Comparison of ENCODE assay signal across 8 mouse cellular contexts in genomic region chr11:75999440-76000155, GRCm38 (mm10). TPM values are rescaled to one million over a fixed set of nuclear protein-coding genes. Genes with fewer than 3 reads are reported as not detected.
A peak's percentile ranks its signal among the peaks of the same experiment; 100 is the strongest.
DNase-seq lines count a peak whose midpoint lies in the region; ATAC-seq and TF ChIP-seq lines count a peak whose summit lies in the region.

1700016K19Rik (plus strand) TSS chr11:75999912.

- H3K27ac ChIP-seq in intestine, postnatal 0 days (ENCODE audit: low read depth, low read length): no peak within 1 kb of the TSS
- no peak within 1 kb of the TSS for H3K27ac ChIP-seq in midbrain, embryonic 11.5 days (ENCODE audit: low read depth, low read length)

- H3K36me3 ChIP-seq in intestine, postnatal 0 days (ENCODE audit: control insufficient read depth, insufficient read depth): no peaks in the 10 kb centered on the region
- no peaks in the 10 kb centered on the region for H3K36me3 ChIP-seq in midbrain, embryonic 11.5 days (ENCODE audit: control insufficient read depth, insufficient read depth, low read length)

- DNase-seq in adrenal gland, adult 8-10 months: peak; percentile 68
- DNase-seq in embryo, embryonic 9.5 days (ENCODE audit: extremely low spot score): peak; percentile 76
- DNase-seq in left cerebral cortex, postnatal 36 days (ENCODE audit: low spot score in 2 of 2): peak; percentile 82 to 83
- DNase-seq in midbrain, embryonic 11.5 days (ENCODE audit: low spot score, missing footprints): peak; percentile 94
- DNase-seq in skeletal muscle tissue, adult 2 months (ENCODE audit: low read depth, low spot score): peak; percentile 41
- DNase-seq in adipocyte (ENCODE audit: low spot score): no peak

- H3K9ac ChIP-seq in intestine, postnatal 0 days (ENCODE audit: low read depth, low read length): peak within 1 kb of the TSS; percentile 22; the same call in 1 of the 2 replicates
- H3K9ac ChIP-seq in midbrain, embryonic 11.5 days (ENCODE audit: low read length): peak within 1 kb of the TSS; percentile 61

- H3K27me3 ChIP-seq in intestine, postnatal 0 days (replicated peaks; ENCODE audit: control insufficient read depth, insufficient read depth, low read length): no peaks in the 10 kb centered on the region
- H3K27me3 ChIP-seq in midbrain, embryonic 11.5 days (ENCODE audit: control insufficient read depth, insufficient read depth, low read length): peaks cover 4% of the 10 kb centered on the region; the same call in 1 of the 2 replicates

- peak; percentile 95 for ATAC-seq in granulocyte monocyte progenitor cell, adult 5-6 weeks (replicated peaks; ENCODE audit: poor library complexity, severe bottlenecking)
- peak; percentile 86 for ATAC-seq in intestine, postnatal 0 days
- peak; percentile 62; the same call in 1 of the 2 replicates for ATAC-seq in midbrain, embryonic 11.5 days (ENCODE audit: low FRiP score)

- H3K4me1 ChIP-seq in intestine, postnatal 0 days (replicated peaks; ENCODE audit: control insufficient read depth, insufficient read depth, low read length): no peaks in the 10 kb centered on the region; the same call in 1 of the 2 replicates
- H3K4me1 ChIP-seq in midbrain, embryonic 11.5 days (ENCODE audit: control insufficient read depth, insufficient read depth, low read length): peaks cover 3% of the 10 kb centered on the region; the same call in 1 of the 2 replicates

- no peaks in the 10 kb centered on the region for H3K9me3 ChIP-seq in intestine, postnatal 0 days (ENCODE audit: control insufficient read depth)
- H3K9me3 ChIP-seq in midbrain, embryonic 11.5 days (ENCODE audit: control insufficient read depth, low read length): no peaks in the 10 kb centered on the region

- intact Hi-C loops in left cerebral cortex, postnatal 36 days (cut with DNase I): no loop called here

- WGBS in intestine, postnatal 0 days: 10% methylated on average over 36 of the region's 36 CpGs
- WGBS in midbrain, embryonic 11.5 days: 13% methylated on average over 35 of the region's 36 CpGs

- H3K4me3 ChIP-seq in intestine, postnatal 0 days (ENCODE audit: low read depth, low read length): peak within 1 kb of the TSS; percentile 56
- peak within 1 kb of the TSS; percentile 50 for H3K4me3 ChIP-seq in midbrain, embryonic 11.5 days (ENCODE audit: low read depth, low read length)

- TF ChIP-seq CTCF in intestine, postnatal 0 days (IDR thresholded peaks at IDR 0.05; ENCODE audit: low read depth): peak; percentile 83

- peak within 1 kb of the TSS; percentile 98 for H3K4me2 ChIP-seq in intestine, postnatal 0 days (replicated peaks; ENCODE audit: low read depth)
- H3K4me2 ChIP-seq in midbrain, embryonic 11.5 days: peak within 1 kb of the TSS; percentile 80

RNA-seq across cellular contexts. Expression of gene 1700016K19Rik, which starts in this region (rescaled TPM):
- total RNA-seq in adrenal gland, adult 8-10 months (2022): not detected
- not detected in 2 replicates for total RNA-seq in granulocyte monocyte progenitor cell, adult 5-6 weeks (2014; fragmentation: Nextera tagmentation)
- total RNA-seq in granulocyte monocyte progenitor cell, adult 5-6 weeks (2017): not detected in 2 replicates
- 0.17 TPM in 1 of 2 replicates, not detected in the other for polyA plus RNA-seq in intestine, postnatal 0 days (2015; fragmentation: Nextera tagmentation; extraction: Ambion mirVana)
- 1 to 10 TPM; 3.4 to 6.4 TPM for total RNA-seq in left cerebral cortex, postnatal 36 days (2021)
- polyA plus RNA-seq in midbrain, embryonic 11.5 days (2014; fragmentation: Nextera tagmentation; extraction: Ambion mirVana): 0.23 TPM in 1 of 2 replicates, not detected in the other

Comparison
In these comparisons a context has a peak if more than half of its experiments do, and no peak if none do; other contexts are left out.
1. RNA of gene 1700016K19Rik (total RNA-seq): 3.4 to 6.4 TPM in left cerebral cortex, postnatal 36 days; not detected in adrenal gland, adult 8-10 months and not detected in granulocyte monocyte progenitor cell, adult 5-6 weeks; every median in the first group is over 4 times any median in the second.
2. Peak in DNase-seq in adrenal gland, adult 8-10 months; RNA of the gene not detected or under 1 TPM.
3. Peak in ATAC-seq in granulocyte monocyte progenitor cell, adult 5-6 weeks; RNA of the gene not detected or under 1 TPM.
4. Peak in ATAC-seq, H3K4me3 ChIP-seq, H3K9ac ChIP-seq and H3K4me2 ChIP-seq in intestine, postnatal 0 days; RNA of the gene not detected or under 1 TPM.
5. Peak in DNase-seq, ATAC-seq, H3K4me3 ChIP-seq, H3K9ac ChIP-seq and H3K4me2 ChIP-seq in midbrain, embryonic 11.5 days; RNA of the gene not detected or under 1 TPM.
6. Peak in every context shown above with its lines, with median percentiles within 50 percentile points of each other: ATAC-seq.